Mouse (Mus musculus): ENCODE data around the gene Cyth3.

The Cyth3 gene

DNA sequence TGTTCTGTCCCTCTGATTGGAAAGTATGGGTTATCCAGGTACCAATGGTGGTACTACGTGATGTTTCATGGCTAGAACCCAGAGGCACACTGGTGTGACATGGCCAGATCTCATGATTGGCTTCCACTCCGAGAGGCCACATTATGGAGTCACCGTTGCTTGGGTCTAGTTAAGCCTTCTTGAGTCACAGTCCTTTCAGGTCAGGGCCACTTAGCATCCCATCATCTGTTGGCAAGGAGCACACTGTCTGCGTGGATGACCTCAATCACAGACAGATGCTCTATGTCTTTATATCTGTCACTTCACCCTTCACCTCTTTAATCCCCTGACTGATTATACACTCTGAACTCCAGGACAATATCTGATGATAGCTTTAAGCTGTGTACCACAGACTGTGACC lies 6.1 kb upstream of the Cyth3 start:
- DNase-seq (ENCODE audit: low spot score), result no peak

DNA sequence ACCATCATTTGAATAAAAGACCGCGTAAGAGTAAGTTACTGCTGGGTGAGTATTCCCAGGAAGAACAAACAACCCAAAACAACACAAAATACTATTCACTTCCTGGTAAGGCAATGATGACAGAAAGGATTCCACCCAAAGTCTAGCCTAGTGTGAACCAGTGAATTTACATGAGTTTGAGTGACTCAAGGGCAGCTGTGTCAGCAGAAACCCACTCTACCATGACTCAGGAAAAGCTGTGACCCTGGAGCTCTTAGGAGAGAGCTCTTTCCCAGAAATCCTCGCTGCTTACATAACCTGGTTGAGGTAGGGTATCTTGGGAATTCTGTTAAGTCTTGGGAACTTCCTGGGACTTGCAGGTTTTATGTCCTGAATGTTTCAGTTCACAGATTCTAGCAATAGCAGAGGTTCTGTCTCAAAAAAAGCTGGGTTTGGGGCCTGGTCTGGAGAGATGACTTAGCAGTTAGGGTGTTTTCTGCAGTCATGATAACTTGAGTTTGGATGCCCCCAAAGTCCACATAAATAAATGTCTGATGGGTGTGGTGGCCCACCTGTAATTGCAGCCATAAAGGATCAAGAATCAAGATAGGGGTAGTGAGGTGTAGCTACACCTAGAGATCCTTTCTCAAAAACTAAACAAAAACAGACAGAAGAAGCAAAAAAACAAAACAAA lies 5.5 kb upstream of the Cyth3 start:
- no peak for DNase-seq (ENCODE audit: low spot score)

DNA sequence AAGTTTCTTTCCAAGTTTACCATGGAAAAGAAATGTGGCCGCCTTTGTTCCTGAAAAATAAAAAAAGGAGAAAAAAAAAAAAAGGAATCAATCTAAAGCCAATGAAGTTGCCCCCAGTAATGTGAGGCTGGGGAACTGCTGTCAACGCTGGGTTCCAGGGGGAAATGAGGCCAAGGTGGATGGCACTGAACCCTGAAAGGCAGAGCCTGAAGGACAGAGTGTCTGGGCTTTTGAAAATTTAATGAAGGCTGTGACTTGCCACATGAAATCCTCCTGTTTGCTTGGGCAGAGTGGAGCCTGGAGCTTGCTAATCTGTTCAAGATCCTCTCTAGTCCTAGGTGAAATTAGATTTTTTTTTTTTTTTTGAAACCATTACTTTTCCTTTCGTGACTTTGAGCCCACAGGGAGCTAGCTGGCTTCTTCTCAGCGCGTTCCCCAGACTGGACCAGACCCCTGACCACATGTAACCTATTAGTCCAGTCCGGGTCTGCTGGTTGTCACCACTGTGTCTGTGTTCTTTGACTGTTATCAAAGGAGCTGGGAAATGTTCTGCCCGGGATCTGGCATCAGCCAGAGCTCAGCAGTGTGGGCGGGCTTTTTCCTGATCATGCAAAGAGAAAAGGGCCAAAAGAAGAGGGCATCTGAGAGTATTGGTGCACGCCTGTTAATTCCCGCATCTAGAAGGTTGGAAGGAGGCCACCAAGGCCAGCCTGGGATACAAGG lies 4.6 kb upstream of the Cyth3 start:
- DNase-seq (ENCODE audit: low spot score), result no peak

DNA sequence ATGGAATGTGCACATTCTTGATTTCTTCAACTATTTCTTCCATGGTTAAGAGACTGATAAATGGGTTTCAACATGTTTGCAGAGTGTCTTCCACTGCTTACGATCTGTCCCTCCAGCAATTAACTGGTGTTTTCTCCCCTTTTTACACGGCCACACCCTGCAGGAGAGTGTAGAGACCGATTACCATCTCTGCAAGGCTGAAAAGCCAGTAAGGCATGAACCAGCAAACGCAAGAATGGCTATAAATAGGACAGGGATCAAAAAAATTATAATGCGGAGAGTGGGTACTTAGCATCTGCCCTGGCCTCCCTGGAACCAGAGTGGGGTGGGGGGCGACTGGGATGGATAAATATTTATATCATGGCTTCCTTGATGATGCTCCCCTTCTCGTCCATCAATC lies 3.7 kb upstream of the Cyth3 start:
- DNase-seq (ENCODE audit: low spot score), result no peak

DNA sequence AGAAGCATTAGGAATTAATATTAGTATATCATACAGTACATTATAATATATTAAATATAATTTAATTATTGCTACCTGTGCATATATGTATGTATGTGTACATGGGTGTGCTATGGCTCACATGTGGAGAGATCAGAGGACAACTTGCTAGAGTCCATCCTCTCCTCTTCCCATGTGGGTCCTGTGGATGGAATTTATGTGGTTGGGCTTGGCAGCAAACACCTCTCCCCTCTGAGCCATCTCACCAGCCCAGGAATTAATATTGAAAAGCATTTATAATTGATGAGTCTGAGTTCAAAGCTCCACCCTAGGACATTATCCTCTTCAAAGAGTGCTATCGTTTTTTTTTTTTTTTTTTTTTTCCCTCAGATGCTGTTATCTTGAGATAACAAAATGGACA lies 2.1 kb upstream of the Cyth3 start:
- no peak for DNase-seq (ENCODE audit: low spot score)

DNA sequence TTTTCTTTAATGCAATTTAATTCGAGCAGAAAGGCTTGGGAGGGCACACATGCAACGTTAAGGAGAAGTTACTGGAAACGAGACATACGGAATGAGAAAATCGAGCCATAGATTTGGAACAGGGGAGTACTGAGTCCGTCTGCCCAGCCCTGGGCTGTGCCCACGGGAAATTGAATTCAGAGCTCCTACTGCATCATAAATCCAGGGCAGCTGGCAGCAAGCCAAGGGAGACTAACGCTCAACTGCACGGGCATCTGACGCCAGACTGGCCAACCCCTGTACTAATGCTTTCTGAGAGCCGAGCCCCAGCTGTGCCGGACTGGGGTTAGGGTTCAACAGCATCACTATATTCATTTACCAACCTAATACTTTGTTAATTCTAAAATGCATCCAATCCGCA lies 1.3 kb upstream of the Cyth3 start:
- DNase-seq (ENCODE audit: low spot score), result peak; percentile 57

DNA sequence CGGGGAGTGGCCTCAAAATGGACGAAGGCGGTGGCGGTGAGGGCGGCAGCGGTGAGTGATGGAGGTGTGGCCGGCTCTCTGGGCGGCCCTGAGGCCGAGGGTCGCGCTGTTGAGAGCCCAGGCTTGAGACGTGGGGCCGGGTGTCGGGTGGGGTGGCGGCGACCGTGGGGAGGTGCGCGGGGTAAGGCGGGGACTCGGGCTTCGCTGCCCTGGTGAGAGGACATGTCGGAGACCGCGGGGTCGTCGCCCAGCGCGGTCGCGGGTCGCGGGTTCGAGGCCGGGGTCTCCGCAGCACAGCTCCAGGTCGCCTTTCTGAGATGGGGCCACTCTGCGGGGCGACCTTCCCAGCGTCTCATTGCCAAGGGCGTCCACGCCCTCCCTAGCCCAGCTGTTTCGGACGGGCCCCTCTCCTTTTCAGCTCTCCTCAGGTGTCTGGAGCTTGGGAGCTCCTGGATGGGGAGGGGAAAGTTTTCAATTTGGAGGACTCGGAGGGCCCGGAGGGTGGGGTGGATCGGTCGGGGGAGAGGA lies 440 bp downstream of the Cyth3 start:
- DNase-seq (ENCODE audit: low spot score), result no peak

DNA sequence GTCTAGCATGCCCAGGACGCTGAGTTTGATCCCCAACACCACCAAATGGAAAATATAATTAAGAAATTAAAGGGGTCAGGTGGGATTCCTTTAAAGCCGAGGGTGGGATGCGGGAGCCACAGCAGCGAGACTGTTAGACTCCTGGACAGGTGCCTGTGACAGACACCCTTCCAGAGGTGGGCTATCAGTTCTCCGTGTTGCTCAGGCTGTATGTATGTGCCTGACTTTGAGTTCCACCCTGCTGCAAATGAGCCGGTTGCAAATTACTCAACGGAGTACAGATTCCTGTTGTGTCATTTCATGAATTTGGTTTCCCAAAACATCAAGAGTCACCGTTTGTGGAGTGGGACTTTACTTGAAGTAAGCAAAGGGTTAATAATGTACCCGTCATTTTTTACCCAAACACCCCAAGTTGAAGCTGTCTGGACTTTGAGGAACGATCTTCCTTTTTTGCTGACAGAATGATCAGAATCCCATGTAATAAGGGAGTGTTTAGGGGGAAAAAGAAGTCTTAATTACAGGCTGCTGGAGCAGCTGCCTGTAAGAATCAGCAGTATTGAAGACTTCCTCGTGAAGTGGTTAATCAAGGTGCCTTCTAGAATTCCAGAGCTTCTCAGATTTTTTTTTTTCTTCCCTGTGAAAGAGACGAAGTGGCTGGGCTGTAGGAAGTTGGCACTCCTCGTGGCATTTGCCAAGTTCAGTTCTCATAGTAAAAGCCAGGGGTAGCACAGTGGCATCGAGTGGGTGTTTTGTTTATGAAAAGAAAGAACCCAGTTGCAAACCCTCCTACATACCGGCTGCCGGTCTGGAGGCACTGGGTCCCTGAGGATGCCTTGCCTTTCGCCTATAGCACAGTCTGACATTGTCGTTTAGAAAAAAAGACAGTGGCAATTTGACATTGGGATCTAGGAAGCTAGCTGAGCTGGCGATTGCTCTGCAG lies 1.4 kb downstream of the Cyth3 start:
- DNase-seq (ENCODE audit: low spot score), result no peak

DNA sequence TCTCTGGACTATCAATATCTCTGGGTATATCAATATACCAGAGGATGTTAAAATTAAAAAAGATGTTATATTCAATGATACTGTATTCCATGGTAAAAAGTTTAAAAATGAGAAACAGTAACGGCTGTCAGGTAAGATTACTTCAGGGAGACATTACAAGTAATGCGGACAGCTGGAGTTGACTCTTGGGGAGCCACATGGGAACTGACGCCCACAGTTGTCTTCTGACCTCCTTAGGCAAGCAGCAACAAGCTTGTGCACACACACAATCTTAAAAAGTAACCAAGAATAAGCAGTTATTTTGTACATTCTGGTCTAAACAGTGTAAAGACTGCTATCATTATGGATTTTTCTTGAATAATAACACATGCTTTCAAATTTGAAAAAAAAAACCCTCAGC lies 2.2 kb downstream of the Cyth3 start:
- no peak for DNase-seq (ENCODE audit: low spot score)

DNA sequence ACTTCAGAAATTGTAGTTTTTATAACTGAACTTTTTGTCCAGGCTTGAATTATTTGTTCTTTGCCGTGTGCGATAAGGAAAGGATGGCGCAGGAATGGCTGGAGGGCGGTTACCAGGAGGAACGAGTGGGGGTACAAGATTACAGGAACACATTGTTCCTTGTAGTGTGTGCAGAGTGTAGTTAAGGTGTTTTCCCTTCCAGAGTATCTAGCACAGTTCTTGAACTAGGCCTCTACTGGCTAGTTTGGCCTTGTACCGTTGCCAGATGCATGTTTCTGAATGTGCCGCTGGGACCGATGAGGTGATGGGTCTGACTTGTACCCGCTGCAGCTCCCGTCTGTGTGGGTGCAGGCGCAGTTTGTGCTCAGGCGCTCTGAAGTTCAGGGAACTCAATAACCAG lies 3.2 kb downstream of the Cyth3 start:
- DNase-seq (ENCODE audit: low spot score), result no peak

DNA sequence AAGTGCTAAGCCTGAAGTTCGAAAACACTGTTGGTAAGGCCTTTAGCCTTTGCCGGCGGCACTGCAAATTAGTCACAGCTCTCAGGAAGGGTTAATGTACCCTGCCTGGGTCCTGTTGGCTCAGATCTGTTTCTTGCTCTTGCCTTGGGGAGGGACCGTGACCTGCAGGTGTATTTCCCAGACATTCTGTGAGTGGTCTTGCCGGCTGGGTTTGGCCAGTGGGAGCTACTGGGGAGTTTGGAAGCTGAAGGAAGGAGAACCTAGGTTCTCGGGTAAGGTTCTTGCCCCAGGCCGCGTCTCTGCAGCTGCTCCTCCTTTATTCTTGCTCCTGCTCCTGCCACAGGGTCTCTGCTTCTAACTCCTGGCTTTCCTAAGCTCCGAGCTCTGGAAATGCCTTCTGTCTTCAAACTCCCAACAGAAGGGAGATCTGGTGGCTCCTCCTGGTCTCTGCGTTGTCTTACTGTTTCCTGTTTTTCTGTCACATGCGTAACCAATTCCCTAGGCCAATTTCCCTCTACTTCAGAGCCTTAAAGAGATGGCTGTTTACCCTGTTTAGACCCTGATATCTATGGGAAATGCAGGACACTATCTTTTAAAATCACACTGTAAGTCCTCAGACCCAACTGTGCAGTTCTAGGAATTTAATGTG lies 3.8 kb downstream of the Cyth3 start:
- DNase-seq (ENCODE audit: low spot score), result no peak

DNA sequence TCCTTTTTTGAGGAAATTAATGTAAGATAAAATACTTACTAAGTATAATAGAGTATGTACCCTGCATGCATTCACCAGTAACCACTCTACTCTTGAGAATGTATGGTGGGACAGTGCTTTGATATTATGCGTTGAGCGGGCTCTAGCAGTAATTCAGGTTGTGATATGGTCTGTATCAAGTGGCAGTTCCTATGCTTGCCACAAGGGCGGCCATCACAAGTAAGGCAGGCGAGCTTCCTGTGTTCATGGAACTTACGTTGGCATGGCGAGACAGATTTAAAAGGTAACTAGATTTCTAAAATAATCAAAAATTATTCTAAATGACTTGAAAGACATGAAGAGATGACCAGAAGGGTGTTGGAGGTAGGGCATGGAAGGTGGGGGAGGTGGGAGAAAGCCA lies 5.3 kb downstream of the Cyth3 start:
- no peak for DNase-seq (ENCODE audit: low spot score)

DNA sequence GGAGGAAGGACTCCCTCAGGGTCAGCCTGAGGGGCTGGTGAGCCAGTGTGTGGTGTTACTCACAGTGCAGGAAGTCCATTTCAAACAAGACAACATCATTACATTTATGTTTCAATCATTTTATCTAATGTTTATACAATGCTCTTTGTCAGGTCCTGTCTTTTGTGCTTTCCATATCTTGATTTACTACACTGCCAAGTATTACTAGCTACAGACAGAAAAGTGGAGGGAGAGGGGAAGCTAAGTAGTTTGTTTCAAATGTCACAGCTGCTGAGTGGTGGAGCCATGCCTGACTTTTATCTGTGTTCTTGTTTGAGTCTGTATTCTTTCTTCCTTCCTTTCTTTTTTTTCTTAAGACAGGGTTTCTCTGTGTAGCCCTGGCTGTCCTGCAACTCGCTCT lies 5.7 kb downstream of the Cyth3 start:
- no peak for DNase-seq (ENCODE audit: low spot score)

DNA sequence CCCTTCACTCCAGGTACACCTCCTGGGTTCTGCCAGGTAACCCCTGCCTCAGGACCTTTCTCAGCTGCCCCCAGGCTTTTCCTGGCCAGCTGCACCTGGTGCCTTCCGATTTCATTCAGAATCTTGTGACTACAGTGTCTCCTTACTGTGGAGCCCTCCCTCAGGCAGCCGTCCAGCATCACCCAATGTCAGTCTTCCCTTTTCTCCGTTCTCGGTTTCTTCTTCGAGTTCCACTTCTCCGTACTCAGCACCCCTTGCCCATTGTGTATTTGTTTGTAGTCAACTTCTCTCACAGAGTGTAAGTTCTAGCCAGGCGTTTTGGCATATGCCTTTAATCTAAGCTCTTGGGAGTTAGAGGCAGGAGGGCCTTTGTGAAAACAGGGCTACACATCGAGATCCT lies 7.4 kb downstream of the Cyth3 start:
- no peak for DNase-seq (ENCODE audit: low spot score)

DNA sequence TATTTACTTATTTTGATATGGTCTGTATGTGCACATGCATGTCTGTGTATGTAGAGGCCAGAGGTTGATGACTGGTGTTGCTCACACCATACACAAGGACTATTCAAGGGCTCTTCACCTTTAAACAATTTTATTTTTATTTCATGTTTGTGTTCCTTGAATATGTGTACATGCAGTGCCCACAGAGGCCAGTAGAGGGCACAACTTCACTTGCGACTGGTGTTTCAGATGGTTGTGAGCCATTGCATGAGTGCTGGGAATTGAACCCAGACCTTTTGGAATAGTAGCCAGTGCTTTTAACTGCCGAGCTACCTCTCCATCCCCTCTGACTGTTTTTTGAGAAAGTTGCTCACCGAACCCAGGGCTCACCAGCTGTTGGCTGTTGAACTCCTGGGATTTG lies 8.0 kb downstream of the Cyth3 start:
- DNase-seq (ENCODE audit: low spot score), result no peak

DNA sequence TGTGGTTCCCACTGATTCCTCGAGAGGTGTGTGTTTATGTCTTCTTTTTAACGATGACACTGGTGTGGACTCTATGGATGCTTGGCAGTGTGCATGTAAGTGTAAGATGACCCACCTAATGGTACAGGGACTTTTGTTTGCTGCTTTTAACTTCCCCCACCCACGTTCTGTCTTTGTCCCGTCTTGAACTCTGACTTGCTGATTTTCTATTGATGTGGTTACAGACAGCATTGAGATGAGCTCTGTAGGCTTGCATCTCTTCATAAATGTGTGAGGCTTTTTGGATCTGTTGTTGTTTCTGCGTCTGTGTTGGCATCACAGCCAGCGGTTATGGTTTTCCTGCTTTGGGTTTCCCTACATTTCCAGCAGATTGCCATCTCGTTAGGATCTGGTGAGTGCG lies 8.5 kb downstream of the Cyth3 start:
- DNase-seq (ENCODE audit: low spot score), result no peak

DNA sequence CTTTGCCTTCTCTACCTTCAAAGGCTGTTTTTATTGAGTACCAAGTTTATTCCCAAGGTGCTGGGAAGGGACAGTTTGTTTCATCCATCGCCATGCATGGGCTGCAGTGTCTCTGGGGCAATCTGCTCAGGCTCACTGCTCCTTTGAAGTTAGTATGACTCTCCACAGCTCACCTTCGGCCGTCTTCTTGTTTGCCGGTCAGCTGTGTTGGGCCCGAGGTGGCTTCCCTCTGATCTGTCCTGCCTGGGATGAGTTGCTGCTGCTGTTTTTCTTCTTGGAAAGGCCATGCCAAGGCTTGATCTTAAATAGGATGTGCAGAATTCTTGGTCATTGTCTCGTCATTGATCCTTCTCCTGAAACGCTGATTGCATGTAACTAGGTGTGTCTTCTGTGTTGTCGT lies 9.3 kb downstream of the Cyth3 start:
- DNase-seq (ENCODE audit: low spot score), result no peak

DNA sequence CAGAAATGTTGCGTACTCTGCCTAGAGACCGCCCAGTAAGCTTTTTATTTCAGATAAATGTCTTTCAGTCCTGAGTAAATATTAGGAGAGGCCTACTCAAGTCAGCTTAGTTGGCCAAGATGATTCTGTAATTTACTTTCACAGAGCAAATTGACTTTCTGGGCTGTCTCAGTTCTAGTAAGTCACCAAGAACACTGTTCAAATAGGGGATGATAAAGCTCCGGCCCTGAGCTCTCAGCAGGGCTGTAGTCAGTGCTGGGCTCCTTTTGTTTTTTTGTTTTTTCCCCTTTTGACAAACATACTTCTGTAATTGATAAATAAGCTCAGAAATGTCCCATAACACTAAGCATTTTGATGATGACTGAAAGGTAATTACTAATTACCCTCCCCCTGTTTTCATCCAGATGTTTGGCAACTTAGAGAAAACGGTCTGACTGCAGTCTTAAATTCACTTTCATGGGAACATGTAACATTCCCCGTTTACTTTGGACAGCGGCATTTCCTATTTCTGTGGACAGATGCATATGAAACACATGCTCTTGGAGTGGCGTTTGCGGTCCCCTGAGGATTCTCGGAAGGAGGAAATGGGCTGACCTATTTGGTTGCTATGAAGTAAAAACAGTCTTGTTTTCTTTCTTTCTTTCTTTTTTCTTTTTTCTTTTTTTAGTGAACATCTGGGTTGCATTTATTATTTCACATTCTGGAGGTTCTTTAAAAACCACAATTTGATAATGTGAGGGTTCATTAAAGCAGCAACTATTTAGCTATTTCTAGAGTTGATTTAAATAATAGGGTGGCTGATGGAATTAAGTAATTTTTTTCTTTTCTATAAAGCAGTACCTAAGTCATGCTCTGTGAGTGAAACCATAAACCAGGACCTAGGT lies 10.7 kb downstream of the Cyth3 start:
- no peak for DNase-seq (ENCODE audit: low spot score)

DNA sequence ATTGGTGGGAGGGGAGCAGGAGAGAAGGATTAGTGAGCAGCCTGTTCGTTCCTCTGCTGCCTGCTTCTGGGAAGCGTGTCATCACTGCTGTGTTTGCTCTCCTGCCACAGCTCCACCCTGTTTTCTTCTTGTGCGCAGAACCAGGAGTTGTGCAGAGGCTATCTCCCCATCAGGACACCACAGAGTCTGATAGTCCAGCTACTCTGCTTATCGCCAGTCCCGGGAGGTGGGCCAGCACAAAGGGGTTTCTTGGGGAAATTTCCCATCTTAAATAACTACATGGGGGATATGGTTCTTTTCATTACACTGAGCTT lies 11.3 kb downstream of the Cyth3 start:
- DNase-seq (ENCODE audit: low spot score), result no peak

DNA sequence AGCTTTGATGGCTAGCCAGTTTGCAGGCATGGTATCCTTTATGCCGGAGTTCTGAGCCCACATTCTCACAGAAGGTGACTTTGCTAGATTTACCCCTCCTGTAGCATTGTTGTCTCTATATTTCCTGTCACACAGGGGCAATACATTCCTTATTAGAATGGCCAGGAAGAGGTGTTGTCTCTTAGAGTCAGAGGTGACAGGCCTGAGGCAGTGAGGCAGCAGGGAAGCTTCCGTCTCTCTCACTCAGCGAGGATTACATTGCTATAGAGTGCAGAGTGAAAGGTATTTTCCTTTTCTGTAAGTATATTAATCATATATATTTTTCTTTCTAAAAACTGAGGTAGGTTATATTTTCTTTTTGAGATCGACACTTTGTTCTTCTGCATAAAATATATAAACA lies 11.6 kb downstream of the Cyth3 start:
- no peak for DNase-seq (ENCODE audit: low spot score)

DNA sequence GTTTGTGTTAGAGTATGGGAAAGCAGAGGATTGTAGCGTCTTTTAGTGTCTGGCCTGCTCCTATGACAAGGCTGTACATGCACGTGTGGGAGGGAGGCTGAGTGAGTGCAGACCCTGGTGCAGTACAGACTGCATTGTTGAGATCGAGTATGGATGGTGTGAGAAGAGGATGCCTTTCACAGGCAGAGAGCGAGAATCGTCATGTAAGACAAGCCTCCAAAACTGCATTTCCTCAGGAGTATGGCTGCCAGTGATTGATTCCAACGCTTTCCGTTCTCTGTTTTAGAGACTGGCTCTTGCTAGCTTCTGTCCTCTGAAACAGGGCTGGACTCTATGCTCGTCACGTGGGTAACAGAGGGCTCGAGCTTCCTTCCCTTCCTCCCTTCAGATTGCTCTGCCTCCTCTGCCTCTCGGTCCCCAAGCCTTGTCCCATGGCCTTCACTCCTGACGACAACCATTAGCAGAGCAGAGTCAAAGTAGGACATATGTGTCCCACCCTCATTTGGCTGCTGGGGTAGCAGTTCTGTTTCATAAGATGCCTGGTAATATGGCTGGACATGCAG lies 12.4 kb downstream of the Cyth3 start:
- no peak for DNase-seq (ENCODE audit: low spot score)

Measured in layer of hippocampus, adult 11-12 months (tissue).